Mouse (Mus musculus) cerebellum, adult 8-10 months (tissue): ENCODE data around the gene Ap1g1.
A peak's percentile ranks its signal among the peaks of the same experiment; 100 is the strongest.

Experiments used
- DNase-seq: peaks from one replicate; pipeline ENCODE4 v3.0.0; 2022

The Ap1g1 gene

GRCm38 (mm10) chr8:109790938-109791337 lies 12.6 kb downstream of the Ap1g1 start:
- no peak for DNase-seq

- DNase-seq, result no peak
These were observed 16.8 kb downstream of the Ap1g1 start for GRCm38 (mm10) chr8:109795166-109795565.

- DNase-seq, result no peak
These were observed 20.4 kb downstream of the Ap1g1 start for GRCm38 (mm10) chr8:109798721-109799120.

- DNase-seq, result no peak
These were observed 20.9 kb downstream of the Ap1g1 start for GRCm38 (mm10) chr8:109799245-109799644.

- no peak for DNase-seq
These were observed 22.0 kb downstream of the Ap1g1 start for GRCm38 (mm10) chr8:109800325-109800724.

- DNase-seq, result no peak
These were observed 24.9 kb downstream of the Ap1g1 start for GRCm38 (mm10) chr8:109803211-109803610.

- no peak for DNase-seq
These were observed 25.4 kb downstream of the Ap1g1 start for GRCm38 (mm10) chr8:109803801-109804200.

GRCm38 (mm10) chr8:109806522-109806921 lies 28.2 kb downstream of the Ap1g1 start:
- no peak for DNase-seq

GRCm38 (mm10) chr8:109807401-109808119 lies 29.2 kb downstream of the Ap1g1 start:
- no peak for DNase-seq

GRCm38 (mm10) chr8:109808120-109808447 lies 29.7 kb downstream of the Ap1g1 start:
- no peak for DNase-seq

- peak; percentile 10 for DNase-seq
These were observed 32.1 kb downstream of the Ap1g1 start for GRCm38 (mm10) chr8:109810434-109810833.

- no peak for DNase-seq
These were observed 36.9 kb downstream of the Ap1g1 start for GRCm38 (mm10) chr8:109815268-109815667.

GRCm38 (mm10) chr8:109817933-109818332 lies 39.6 kb downstream of the Ap1g1 start:
- no peak for DNase-seq

- DNase-seq, result no peak
These were observed 45.2 kb downstream of the Ap1g1 start for GRCm38 (mm10) chr8:109823561-109823960.

- no peak for DNase-seq
These were observed 61.5 kb downstream of the Ap1g1 start for GRCm38 (mm10) chr8:109839822-109840221.

GRCm38 (mm10) chr8:109842468-109842867 lies 64.1 kb downstream of the Ap1g1 start:
- DNase-seq, result no peak

GRCm38 (mm10) chr8:109847866-109848265 lies 69.5 kb downstream of the Ap1g1 start:
- no peak for DNase-seq

GRCm38 (mm10) chr8:109848981-109849380 lies 70.6 kb downstream of the Ap1g1 start:
- DNase-seq, result no peak

GRCm38 (mm10) chr8:109853423-109853822 lies 75.1 kb downstream of the Ap1g1 start:
- peak; percentile 59 for DNase-seq

GRCm38 (mm10) chr8:109854522-109854921 lies 76.2 kb downstream of the Ap1g1 start:
- DNase-seq, result no peak

GRCm38 (mm10) chr8:109855451-109855850 lies 77.1 kb downstream of the Ap1g1 start:
- no peak for DNase-seq

GRCm38 (mm10) chr8:109863398-109863797 lies 85.0 kb downstream of the Ap1g1 start:
- DNase-seq, result no peak

- no peak for DNase-seq
These were observed 86.4 kb downstream of the Ap1g1 start for GRCm38 (mm10) chr8:109864798-109865197.

- no peak for DNase-seq
These were observed 87.2 kb downstream of the Ap1g1 start for GRCm38 (mm10) chr8:109865536-109865935.

GRCm38 (mm10) chr8:109866690-109867089 lies 88.3 kb downstream of the Ap1g1 start:
- DNase-seq, result no peak
